Mouse (Mus musculus) embryonic facial prominence, embryonic 14.5 days (tissue): ENCODE results near the gene Thumpd3. TPM values are rescaled to one million over a fixed set of nuclear protein-coding genes. Genes with fewer than 3 reads are reported as not detected.

Experiments
- ATAC-seq: fragments of 200-750 bp; cut with Nextera tagmentation; 2 replicates; pipeline ENCODE4 v1.8.0; 2017; ENCODE audit warnings: low read depth, moderate number of reproducible peaks, moderate TSS enrichment
- DNase-seq: peaks from one replicate; pipeline ENCODE4 v3.0.0-alpha.2; 2015; ENCODE audit warnings: low spot score
- H3K27ac ChIP-seq: fragments of 300-500 bp; sonication (generic); replicated peaks from 2 replicates; pipeline ENCODE4 v1.5.1; 2014; ENCODE audit warnings: low read depth, mild to moderate bottlenecking, low read length, moderate library complexity
- H3K27me3 ChIP-seq: fragments of 300-500 bp; sonication (generic); replicated peaks from 2 replicates; pipeline ENCODE4 v1.6.1; 2014; ENCODE audit warnings: low read length; ENCODE audit not compliant: control insufficient read depth, insufficient read depth
- H3K36me3 ChIP-seq: fragments of 300-500 bp; sonication (generic); 2 replicates; pipeline ENCODE4 v1.6.1; 2014; ENCODE audit warnings: low read length, mixed read lengths; ENCODE audit not compliant: control insufficient read depth, insufficient read depth
- H3K4me1 ChIP-seq: fragments of 300-500 bp; sonication (generic); 2 replicates; pipeline ENCODE4 v1.6.1; 2014; ENCODE audit warnings: antibody characterized with exemption, low read length; ENCODE audit not compliant: control insufficient read depth, insufficient read depth
- H3K4me2 ChIP-seq: fragments of 300-500 bp; sonication (generic); 2 replicates; pipeline ENCODE4 v1.6.1; 2014; ENCODE audit warnings: low read depth, mild to moderate bottlenecking, low read length, moderate library complexity, mixed read lengths
- H3K4me3 ChIP-seq: fragments of 300-500 bp; sonication (generic); 2 replicates; pipeline ENCODE4 v1.5.1; 2014; ENCODE audit warnings: low read depth, mild to moderate bottlenecking, low read length
- H3K9ac ChIP-seq: fragments of 300-500 bp; sonication (generic); 2 replicates; pipeline ENCODE4 v1.6.1; 2014; ENCODE audit warnings: low read depth, mild to moderate bottlenecking, low read length, moderate library complexity, mixed read lengths
- H3K9me3 ChIP-seq: fragments of 300-500 bp; sonication (generic); 2 replicates; pipeline ENCODE4 v1.6.1; 2016; ENCODE audit warnings: low read length; ENCODE audit not compliant: control insufficient read depth
- WGBS: fragments of 180-500 bp; shearing (Covaris S2); extraction: QIAGEN DNeasy Blood & Tissue Kit; methylation state at CpG from one replicate; pipeline ENCODE4 v1.1.7; 2014; 5-methylcytosine and 5-hydroxymethylcytosine counted together
- polyA plus RNA-seq: library from polyadenylated mRNA; unstranded; fragments of >200 nt; fragmentation: Nextera tagmentation; extraction: Ambion mirVana; gene quantifications from 2 replicates; pipeline ENCODE4 v1.2.1, GENCODE M21; 2014

Gene Thumpd3
- polyA plus RNA-seq, 1 experiment from 2014 or later: 36.1 TPM

- Histone ChIP-seq H3K27me3 (no peaks in the 10 kb centered on the region), H3K9me3 (no peaks in the 10 kb centered on the region), H3K4me3 (peak overlapping the region; percentile 83), H3K9ac (peak overlapping the region; percentile 83), H3K36me3 (peaks cover 18% of the 10 kb centered on the region), H3K4me2 (peak overlapping the region; percentile 98), H3K27ac (peak overlapping the region; percentile 92), H3K4me1 (peaks cover 13% of the 10 kb centered on the region)
- ATAC-seq: peak; percentile 17; the same call in 1 of the 2 replicates
- WGBS: under 1% methylated on average over 11 of the region's 11 CpGs
- peak; percentile 12 for DNase-seq
Measured at GRCm38 (mm10) chr6:113045575-113045974, 450 bp upstream of the Thumpd3 start.

- Histone ChIP-seq H3K9ac (peak overlapping the region; percentile 83), H3K27ac (no peak overlapping the region), H3K36me3 (peaks cover 32% of the 10 kb centered on the region), H3K9me3 (no peaks in the 10 kb centered on the region), H3K4me2 (peak overlapping the region; percentile 98), H3K27me3 (no peaks in the 10 kb centered on the region), H3K4me1 (peaks cover 13% of the 10 kb centered on the region), H3K4me3 (peak overlapping the region; percentile 83)
- ATAC-seq: no peak
- 49% methylated on average over 15 of the region's 15 CpGs for WGBS
- DNase-seq: no peak
Measured at GRCm38 (mm10) chr6:113047016-113047746, 1.2 kb downstream of the Thumpd3 start.

- H3K4me1 ChIP-seq: peaks cover 13% of the 10 kb centered on the region
- H3K4me3 ChIP-seq: no peak overlapping the region
- no peak overlapping the region for H3K4me2 ChIP-seq
- no peak for ATAC-seq
- H3K27ac ChIP-seq: no peak overlapping the region
- DNase-seq: no peak
- H3K9me3 ChIP-seq: no peaks in the 10 kb centered on the region
- 95% methylated on average over 2 of the region's 2 CpGs for WGBS
- no peaks in the 10 kb centered on the region for H3K27me3 ChIP-seq
- H3K9ac ChIP-seq: no peak overlapping the region
- H3K36me3 ChIP-seq: peaks cover 43% of the 10 kb centered on the region
Measured at GRCm38 (mm10) chr6:113048371-113048770, 2.3 kb downstream of the Thumpd3 start.

- Histone ChIP-seq H3K27me3 (no peaks in the 10 kb centered on the region), H3K4me3 (no peak overlapping the region), H3K4me1 (peaks cover 13% of the 10 kb centered on the region), H3K9me3 (no peaks in the 10 kb centered on the region), H3K36me3 (peaks cover 46% of the 10 kb centered on the region), H3K4me2 (no peak overlapping the region), H3K9ac (no peak overlapping the region), H3K27ac (no peak overlapping the region)
- DNase-seq: no peak
- WGBS: 93% methylated on average over 3 of the region's 3 CpGs
- no peak for ATAC-seq
Measured at GRCm38 (mm10) chr6:113049159-113049558, 3.1 kb downstream of the Thumpd3 start.

GRCm38 (mm10) chr6:113052972-113053371 lies 6.9 kb downstream of the Thumpd3 start:
- Histone ChIP-seq H3K9ac (no peak overlapping the region), H3K36me3 (peaks cover 80% of the 10 kb centered on the region)
- ATAC-seq: no peak

GRCm38 (mm10) chr6:113054552-113055107 lies 8.6 kb downstream of the Thumpd3 start:
- Histone ChIP-seq H3K36me3 (peaks cover 81% of the 10 kb centered on the region), H3K9ac (no peak overlapping the region), H3K4me1 (no peaks in the 10 kb centered on the region), H3K27me3 (no peaks in the 10 kb centered on the region), H3K27ac (no peak overlapping the region), H3K4me2 (no peak overlapping the region), H3K9me3 (no peaks in the 10 kb centered on the region), H3K4me3 (no peak overlapping the region)
- DNase-seq: no peak
- ATAC-seq: no peak
- WGBS: 83% methylated on average over 6 of the region's 6 CpGs

More at GRCm38 (mm10) chr6:113052972-113053371, 6.9 kb downstream of the Thumpd3 start:
- 84% methylated on average over 3 of the region's 3 CpGs for WGBS
- Histone ChIP-seq H3K4me1 (no peaks in the 10 kb centered on the region), H3K4me3 (no peak overlapping the region), H3K27me3 (no peaks in the 10 kb centered on the region), H3K4me2 (no peak overlapping the region), H3K27ac (no peak overlapping the region), H3K9me3 (no peaks in the 10 kb centered on the region)
- DNase-seq: no peak

GRCm38 (mm10) chr6:113060892-113061563 lies 15.0 kb downstream of the Thumpd3 start:
- no peak overlapping the region for H3K9ac ChIP-seq
- no peaks in the 10 kb centered on the region for H3K27me3 ChIP-seq
- H3K36me3 ChIP-seq: peaks cover 92% of the 10 kb centered on the region
- no peak overlapping the region for H3K4me2 ChIP-seq
- H3K4me3 ChIP-seq: no peak overlapping the region
- no peak overlapping the region for H3K27ac ChIP-seq
- no peak for DNase-seq
- H3K9me3 ChIP-seq: no peaks in the 10 kb centered on the region
- no peak for ATAC-seq
- no peaks in the 10 kb centered on the region for H3K4me1 ChIP-seq
- 73% methylated on average over 1 of the region's 1 CpGs for WGBS

- DNase-seq: peak; percentile 17
- Histone ChIP-seq H3K4me3 (no peak overlapping the region), H3K27me3 (no peaks in the 10 kb centered on the region), H3K27ac (no peak overlapping the region), H3K9me3 (no peaks in the 10 kb centered on the region), H3K4me2 (no peak overlapping the region), H3K36me3 (peaks cover 96% of the 10 kb centered on the region), H3K9ac (no peak overlapping the region), H3K4me1 (no peaks in the 10 kb centered on the region)
- WGBS: 70% methylated on average over 3 of the region's 3 CpGs
- peak; percentile 15; the same call in 1 of the 2 replicates for ATAC-seq
Measured at GRCm38 (mm10) chr6:113062253-113062652, 16.2 kb downstream of the Thumpd3 start.
